Mouse (Mus musculus): ENCODE measurements around the gene Cblc. TPM values are rescaled to one million over a fixed set of nuclear protein-coding genes. Genes with fewer than 3 reads are reported as not detected.

The Cblc gene
- polyA plus RNA-seq, 1 experiment from 2014 or later: 0.28 TPM

- H3K27ac ChIP-seq (ENCODE audit: low read depth, low read length): no peak overlapping the region
Measured at GRCm38 (mm10) chr7:19768251-19768650, 28.4 kb downstream of the Cblc start.

GRCm38 (mm10) chr7:19764581-19764980 lies 32.0 kb downstream of the Cblc start:
- Histone ChIP-seq H3K27me3 (ENCODE audit: control insufficient read depth, insufficient read depth, low read length) (peaks cover 7% of the 10 kb centered on the region; the same call in 1 of the 2 replicates), H3K4me3 (ENCODE audit: low read depth, low read length) (no peak overlapping the region), H3K9me3 (ENCODE audit: control insufficient read depth, low read length) (no peaks in the 10 kb centered on the region), H3K4me1 (replicated peaks; ENCODE audit: control insufficient read depth, insufficient read depth, low read length) (no peaks in the 10 kb centered on the region), H3K27ac (ENCODE audit: low read depth, low read length) (no peak overlapping the region), H3K36me3 (ENCODE audit: control insufficient read depth, insufficient read depth, low read length) (no peaks in the 10 kb centered on the region), H3K9ac (ENCODE audit: low read length) (no peak overlapping the region), H3K4me2 (ENCODE audit: low read depth, low read length, severe bottlenecking) (no peak overlapping the region)
- ATAC-seq (replicated peaks; ENCODE audit: low FRiP score): no peak
- DNase-seq (ENCODE audit: low spot score): no peak
- 93% methylated on average over 8 of the region's 9 CpGs for WGBS

More at GRCm38 (mm10) chr7:19768251-19768650, 28.4 kb downstream of the Cblc start:
- no peak overlapping the region for H3K4me3 ChIP-seq (ENCODE audit: low read depth, low read length)
- H3K9ac ChIP-seq (ENCODE audit: low read length): no peak overlapping the region
- ATAC-seq (replicated peaks; ENCODE audit: low FRiP score) (no peak), DNase-seq (ENCODE audit: low spot score) (no peak)
- no peaks in the 10 kb centered on the region for H3K9me3 ChIP-seq (ENCODE audit: control insufficient read depth, low read length)
- no peak overlapping the region for H3K4me2 ChIP-seq (ENCODE audit: low read depth, low read length, severe bottlenecking)
- WGBS: 66% methylated on average over 14 of the region's 14 CpGs
- H3K4me1 ChIP-seq (replicated peaks; ENCODE audit: control insufficient read depth, insufficient read depth, low read length): peaks cover 12% of the 10 kb centered on the region; the same call in 1 of the 2 replicates
- H3K36me3 ChIP-seq (ENCODE audit: control insufficient read depth, insufficient read depth, low read length): no peaks in the 10 kb centered on the region
- peaks cover 19% of the 10 kb centered on the region for H3K27me3 ChIP-seq (ENCODE audit: control insufficient read depth, insufficient read depth, low read length)

- Histone ChIP-seq H3K4me3 (ENCODE audit: low read depth, low read length) (no peak overlapping the region), H3K9me3 (ENCODE audit: control insufficient read depth, low read length) (no peaks in the 10 kb centered on the region), H3K9ac (ENCODE audit: low read length) (no peak overlapping the region), H3K27me3 (ENCODE audit: control insufficient read depth, insufficient read depth, low read length) (peaks cover 1% of the 10 kb centered on the region; the same call in 1 of the 2 replicates), H3K27ac (ENCODE audit: low read depth, low read length) (no peak overlapping the region), H3K4me1 (replicated peaks; ENCODE audit: control insufficient read depth, insufficient read depth, low read length) (no peaks in the 10 kb centered on the region), H3K36me3 (ENCODE audit: control insufficient read depth, insufficient read depth, low read length) (no peaks in the 10 kb centered on the region), H3K4me2 (ENCODE audit: low read depth, low read length, severe bottlenecking) (no peak overlapping the region)
- DNase-seq (ENCODE audit: low spot score): no peak
- 90% methylated on average over 13 of the region's 13 CpGs for WGBS
- no peak for ATAC-seq (replicated peaks; ENCODE audit: low FRiP score)
Measured at GRCm38 (mm10) chr7:19763829-19764477, 32.7 kb downstream of the Cblc start.

- Histone ChIP-seq H3K27me3 (ENCODE audit: control insufficient read depth, insufficient read depth, low read length) (no peaks in the 10 kb centered on the region), H3K4me1 (replicated peaks; ENCODE audit: control insufficient read depth, insufficient read depth, low read length) (no peaks in the 10 kb centered on the region), H3K9me3 (ENCODE audit: control insufficient read depth, low read length) (no peaks in the 10 kb centered on the region), H3K27ac (ENCODE audit: low read depth, low read length) (no peak overlapping the region), H3K36me3 (ENCODE audit: control insufficient read depth, insufficient read depth, low read length) (no peaks in the 10 kb centered on the region), H3K9ac (ENCODE audit: low read length) (no peak overlapping the region), H3K4me2 (ENCODE audit: low read depth, low read length, severe bottlenecking) (no peak overlapping the region), H3K4me3 (ENCODE audit: low read depth, low read length) (no peak overlapping the region)
- ATAC-seq (replicated peaks; ENCODE audit: low FRiP score) (no peak), DNase-seq (ENCODE audit: low spot score) (no peak)
- 94% methylated on average over 11 of the region's 11 CpGs for WGBS
Measured at GRCm38 (mm10) chr7:19762283-19762682, 34.3 kb downstream of the Cblc start.

GRCm38 (mm10) chr7:19760021-19760420 lies 36.6 kb downstream of the Cblc start:
- H3K4me3 ChIP-seq (ENCODE audit: low read depth, low read length): no peak overlapping the region
- 93% methylated on average over 13 of the region's 13 CpGs for WGBS
- DNase-seq (ENCODE audit: low spot score) (no peak), ATAC-seq (replicated peaks; ENCODE audit: low FRiP score) (no peak)
- no peak overlapping the region for H3K4me2 ChIP-seq (ENCODE audit: low read depth, low read length, severe bottlenecking)
- no peak overlapping the region for H3K9ac ChIP-seq (ENCODE audit: low read length)
- H3K4me1 ChIP-seq (replicated peaks; ENCODE audit: control insufficient read depth, insufficient read depth, low read length): no peaks in the 10 kb centered on the region
- no peak overlapping the region for H3K27ac ChIP-seq (ENCODE audit: low read depth, low read length)
- H3K27me3 ChIP-seq (ENCODE audit: control insufficient read depth, insufficient read depth, low read length): no peaks in the 10 kb centered on the region
- H3K36me3 ChIP-seq (ENCODE audit: control insufficient read depth, insufficient read depth, low read length): no peaks in the 10 kb centered on the region
- H3K9me3 ChIP-seq (ENCODE audit: control insufficient read depth, low read length): no peaks in the 10 kb centered on the region

- DNase-seq (ENCODE audit: low spot score) (no peak), ATAC-seq (replicated peaks; ENCODE audit: low FRiP score) (no peak)
- H3K4me1 ChIP-seq (replicated peaks; ENCODE audit: control insufficient read depth, insufficient read depth, low read length): no peaks in the 10 kb centered on the region
- no peak overlapping the region for H3K4me3 ChIP-seq (ENCODE audit: low read depth, low read length)
- no peaks in the 10 kb centered on the region for H3K9me3 ChIP-seq (ENCODE audit: control insufficient read depth, low read length)
- no peak overlapping the region for H3K27ac ChIP-seq (ENCODE audit: low read depth, low read length)
- no peak overlapping the region for H3K9ac ChIP-seq (ENCODE audit: low read length)
- WGBS: 87% methylated on average over 13 of the region's 13 CpGs
- no peaks in the 10 kb centered on the region for H3K36me3 ChIP-seq (ENCODE audit: control insufficient read depth, insufficient read depth, low read length)
- no peak overlapping the region for H3K4me2 ChIP-seq (ENCODE audit: low read depth, low read length, severe bottlenecking)
- H3K27me3 ChIP-seq (ENCODE audit: control insufficient read depth, insufficient read depth, low read length): no peaks in the 10 kb centered on the region
Measured at GRCm38 (mm10) chr7:19758623-19759022, 38.0 kb downstream of the Cblc start.

GRCm38 (mm10) chr7:19755851-19756786 lies 40.5 kb downstream of the Cblc start:
- H3K27ac ChIP-seq (ENCODE audit: low read depth, low read length): no peak overlapping the region
- 84% methylated on average over 23 of the region's 24 CpGs for WGBS

GRCm38 (mm10) chr7:19755008-19755407 lies 41.6 kb downstream of the Cblc start:
- no peaks in the 10 kb centered on the region for H3K36me3 ChIP-seq (ENCODE audit: control insufficient read depth, insufficient read depth, low read length)
- H3K27me3 ChIP-seq (ENCODE audit: control insufficient read depth, insufficient read depth, low read length): no peaks in the 10 kb centered on the region
- 77% methylated on average over 2 of the region's 2 CpGs for WGBS
- H3K9ac ChIP-seq (ENCODE audit: low read length): no peak overlapping the region
- no peak overlapping the region for H3K27ac ChIP-seq (ENCODE audit: low read depth, low read length)
- ATAC-seq (replicated peaks; ENCODE audit: low FRiP score) (no peak), DNase-seq (ENCODE audit: low spot score) (no peak)
- H3K9me3 ChIP-seq (ENCODE audit: control insufficient read depth, low read length): no peaks in the 10 kb centered on the region
- no peak overlapping the region for H3K4me2 ChIP-seq (ENCODE audit: low read depth, low read length, severe bottlenecking)
- peaks cover 2% of the 10 kb centered on the region; the same call in 1 of the 2 replicates for H3K4me1 ChIP-seq (replicated peaks; ENCODE audit: control insufficient read depth, insufficient read depth, low read length)
- no peak overlapping the region for H3K4me3 ChIP-seq (ENCODE audit: low read depth, low read length)

More at GRCm38 (mm10) chr7:19755851-19756786, 40.5 kb downstream of the Cblc start:
- H3K27me3 ChIP-seq (ENCODE audit: control insufficient read depth, insufficient read depth, low read length): no peaks in the 10 kb centered on the region
- H3K4me1 ChIP-seq (replicated peaks; ENCODE audit: control insufficient read depth, insufficient read depth, low read length): no peaks in the 10 kb centered on the region
- no peak overlapping the region for H3K4me3 ChIP-seq (ENCODE audit: low read depth, low read length)
- H3K4me2 ChIP-seq (ENCODE audit: low read depth, low read length, severe bottlenecking): no peak overlapping the region
- no peak for DNase-seq (ENCODE audit: low spot score)
- no peak overlapping the region for H3K9ac ChIP-seq (ENCODE audit: low read length)
- no peak for ATAC-seq (replicated peaks; ENCODE audit: low FRiP score)
- no peaks in the 10 kb centered on the region for H3K36me3 ChIP-seq (ENCODE audit: control insufficient read depth, insufficient read depth, low read length)
- no peaks in the 10 kb centered on the region for H3K9me3 ChIP-seq (ENCODE audit: control insufficient read depth, low read length)

Measured in forebrain, embryonic 11.5 days (tissue).